In genomic region chr17:13009887-13010286, GRCm38 (mm10) we compare ENCODE assay signal across 9 mouse cellular contexts. TPM values are rescaled to one million over a fixed set of nuclear protein-coding genes. Genes with fewer than 3 reads are reported as not detected.
A peak's percentile ranks its signal among the peaks of the same experiment; 100 is the strongest.
DNase-seq lines count a peak whose midpoint lies in the region; ATAC-seq lines count a peak whose summit lies in the region.
"Had no signal": no experiment of that assay in that cellular context is flagged by ENCODE, and none has a peak within 500 bp of the region (broad histone marks: within the 10 kb centered on the region; RNA-seq: fewer than 3 reads in every experiment).

No protein-coding gene starts in this region.

- H3K4me2 ChIP-seq in forebrain, embryonic 14.5 days (ENCODE audit: low read length) = no peak overlapping the region
- no peak overlapping the region for H3K4me2 ChIP-seq in forebrain, embryonic 15.5 days (replicated peaks)
- H3K4me2 ChIP-seq in liver, embryonic 12.5 days = no peak overlapping the region

- H3K9me3 ChIP-seq in forebrain, embryonic 14.5 days (replicated peaks; ENCODE audit: control insufficient read depth, low read length) = no peaks in the 10 kb centered on the region
- H3K9me3 ChIP-seq in forebrain, embryonic 15.5 days = no peaks in the 10 kb centered on the region
- no peaks in the 10 kb centered on the region for H3K9me3 ChIP-seq in liver, embryonic 12.5 days (replicated peaks)

- H3K27ac ChIP-seq in forebrain, embryonic 14.5 days (ENCODE audit: low read depth, low read length) = no peak overlapping the region
- no peak overlapping the region for H3K27ac ChIP-seq in forebrain, embryonic 15.5 days (replicated peaks)
- no peak overlapping the region for H3K27ac ChIP-seq in liver, embryonic 12.5 days

- H3K27me3 ChIP-seq in forebrain, embryonic 14.5 days (replicated peaks; ENCODE audit: control insufficient read depth, insufficient read depth, low read length) = no peaks in the 10 kb centered on the region
- no peaks in the 10 kb centered on the region for H3K27me3 ChIP-seq in forebrain, embryonic 15.5 days
- H3K27me3 ChIP-seq in liver, embryonic 12.5 days (replicated peaks) = no peaks in the 10 kb centered on the region

- peaks cover 6% of the 10 kb centered on the region for H3K4me1 ChIP-seq in forebrain, embryonic 14.5 days (ENCODE audit: control insufficient read depth, insufficient read depth, low read length)
- H3K4me1 ChIP-seq in forebrain, embryonic 15.5 days = peaks cover 17% of the 10 kb centered on the region
- H3K4me1 ChIP-seq in liver, embryonic 12.5 days = peaks cover 33% of the 10 kb centered on the region

- DNase-seq in forebrain, embryonic 14.5 days (ENCODE audit: low spot score) = peak; percentile 88
- DNase-seq in liver = peak; percentile 28
- peak; percentile 38 for DNase-seq in T-cell, adult 2 months (ENCODE audit: low spot score)
- peak; percentile 52 to 61 for DNase-seq in heart, adult 9 months (ENCODE audit: low spot score in 2 of 2)
- no peak for DNase-seq in right cerebral cortex, postnatal 36 days (ENCODE audit: low spot score in 2 of 2)

- no peak for ATAC-seq in forebrain, embryonic 14.5 days
- no peak for ATAC-seq in forebrain, embryonic 15.5 days (replicated peaks)
- ATAC-seq in liver, embryonic 12.5 days = no peak
- peak; percentile 48 for ATAC-seq in megakaryocyte-erythroid progenitor cell, adult 5-6 weeks (replicated peaks; ENCODE audit: low FRiP score, low TSS enrichment, poor library complexity, severe bottlenecking)

- 34% methylated on average over 3 of the region's 3 CpGs for WGBS in forebrain, embryonic 14.5 days
- WGBS in forebrain, embryonic 15.5 days = 37% methylated on average over 3 of the region's 3 CpGs
- 28% methylated on average over 3 of the region's 3 CpGs for WGBS in liver, embryonic 12.5 days (ENCODE audit: insufficient replicate concordance)

- peaks cover 31% of the 10 kb centered on the region for H3K36me3 ChIP-seq in forebrain, embryonic 14.5 days (ENCODE audit: control insufficient read depth, insufficient read depth, low read length)
- peaks cover 34% of the 10 kb centered on the region for H3K36me3 ChIP-seq in forebrain, embryonic 15.5 days
- H3K36me3 ChIP-seq in liver, embryonic 12.5 days = peaks cover 45% of the 10 kb centered on the region

- H3K4me3 ChIP-seq in forebrain, embryonic 14.5 days (ENCODE audit: low read depth, low read length) = no peak overlapping the region
- no peak overlapping the region for H3K4me3 ChIP-seq in forebrain, embryonic 15.5 days
- no peak overlapping the region for H3K4me3 ChIP-seq in liver, embryonic 12.5 days

- no peak overlapping the region for H3K9ac ChIP-seq in forebrain, embryonic 14.5 days (ENCODE audit: low read length)
- no peak overlapping the region for H3K9ac ChIP-seq in forebrain, embryonic 15.5 days (replicated peaks)
- no peak overlapping the region for H3K9ac ChIP-seq in liver, embryonic 12.5 days

RNA-seq across cellular contexts. Expression of gene Sod2, which starts 3.2 kb away (rescaled TPM):
- polyA plus RNA-seq in forebrain, embryonic 14.5 days (2014; fragmentation: Nextera tagmentation; extraction: Ambion mirVana) = 147 and 155 TPM in 2 replicates
- 113 and 121 TPM in 2 replicates for polyA plus RNA-seq in forebrain, embryonic 15.5 days (2015; fragmentation: Nextera tagmentation; extraction: Ambion mirVana)
- polyA plus RNA-seq in liver, embryonic 12.5 days (2016; fragmentation: Nextera tagmentation; extraction: Ambion mirVana) = 162 TPM in 2 replicates
- 86.0 and 94.0 TPM in 2 replicates for total RNA-seq in megakaryocyte-erythroid progenitor cell, adult 5-6 weeks (2014; fragmentation: Nextera tagmentation)
- total RNA-seq in megakaryocyte-erythroid progenitor cell, adult 5-6 weeks (2017) = 95.3 and 124 TPM in 2 replicates

RNA-seq across cellular contexts. Expression of gene Wtap, which starts 15.9 kb away (rescaled TPM):
- polyA plus RNA-seq in forebrain, embryonic 14.5 days (2014; fragmentation: Nextera tagmentation; extraction: Ambion mirVana) = 161 and 166 TPM in 2 replicates
- 157 and 161 TPM in 2 replicates for polyA plus RNA-seq in forebrain, embryonic 15.5 days (2015; fragmentation: Nextera tagmentation; extraction: Ambion mirVana)
- polyA plus RNA-seq in liver, embryonic 12.5 days (2016; fragmentation: Nextera tagmentation; extraction: Ambion mirVana) = 60.6 and 64.4 TPM in 2 replicates
- total RNA-seq in megakaryocyte-erythroid progenitor cell, adult 5-6 weeks (2014; fragmentation: Nextera tagmentation) = 75.6 and 80.8 TPM in 2 replicates
- 367 and 387 TPM in 2 replicates for total RNA-seq in megakaryocyte-erythroid progenitor cell, adult 5-6 weeks (2017)

RNA-seq across cellular contexts. Expression of gene Gpr31b, which starts 42.2 kb away (rescaled TPM):
- polyA plus RNA-seq in forebrain, embryonic 14.5 days (2014; fragmentation: Nextera tagmentation; extraction: Ambion mirVana) = 0.19 TPM in 1 of 2 replicates, not detected in the other
- 0.32 TPM in 1 of 2 replicates, not detected in the other for polyA plus RNA-seq in forebrain, embryonic 15.5 days (2015; fragmentation: Nextera tagmentation; extraction: Ambion mirVana)
- not detected in 2 replicates for polyA plus RNA-seq in liver, embryonic 12.5 days (2016; fragmentation: Nextera tagmentation; extraction: Ambion mirVana)
- total RNA-seq in megakaryocyte-erythroid progenitor cell, adult 5-6 weeks (2014; fragmentation: Nextera tagmentation) = not detected in 2 replicates
- not detected in 2 replicates for total RNA-seq in megakaryocyte-erythroid progenitor cell, adult 5-6 weeks (2017)
- total RNA-seq: left cerebral cortex, postnatal 25 days had no signal

RNA-seq across cellular contexts. Expression of gene Acat2, which starts 49.3 kb away (rescaled TPM):
- polyA plus RNA-seq in forebrain, embryonic 14.5 days (2014; fragmentation: Nextera tagmentation; extraction: Ambion mirVana) = 211 and 216 TPM in 2 replicates
- 323 TPM in 2 replicates for polyA plus RNA-seq in forebrain, embryonic 15.5 days (2015; fragmentation: Nextera tagmentation; extraction: Ambion mirVana)
- 99.2 and 103 TPM in 2 replicates for polyA plus RNA-seq in liver, embryonic 12.5 days (2016; fragmentation: Nextera tagmentation; extraction: Ambion mirVana)
- total RNA-seq in megakaryocyte-erythroid progenitor cell, adult 5-6 weeks (2014; fragmentation: Nextera tagmentation) = 14.9 and 28.9 TPM in 2 replicates
- total RNA-seq in megakaryocyte-erythroid progenitor cell, adult 5-6 weeks (2017) = 19.2 and 20.2 TPM in 2 replicates

RNA-seq across cellular contexts. Expression of gene Tcp10b, which starts 51.0 kb away (rescaled TPM):
- 0.08 and 0.12 TPM in 2 replicates for polyA plus RNA-seq in forebrain, embryonic 14.5 days (2014; fragmentation: Nextera tagmentation; extraction: Ambion mirVana)
- 0.08 TPM in 1 of 2 replicates, not detected in the other for polyA plus RNA-seq in forebrain, embryonic 15.5 days (2015; fragmentation: Nextera tagmentation; extraction: Ambion mirVana)
- 0.10 TPM in 1 of 2 replicates, not detected in the other for polyA plus RNA-seq in liver, embryonic 12.5 days (2016; fragmentation: Nextera tagmentation; extraction: Ambion mirVana)
- total RNA-seq in megakaryocyte-erythroid progenitor cell, adult 5-6 weeks (2014; fragmentation: Nextera tagmentation) = not detected in 2 replicates
- total RNA-seq in megakaryocyte-erythroid progenitor cell, adult 5-6 weeks (2017) = 0.23 TPM in 1 of 2 replicates, not detected in the other

Comparison
In these comparisons a context has a peak if more than half of its experiments do, and no peak if none do; other contexts are left out.
1. DNase-seq: peak in forebrain, embryonic 14.5 days (single experiment), liver (single experiment), T-cell, adult 2 months (single experiment) and heart, adult 9 months (2 of 2); none in right cerebral cortex, postnatal 36 days (0 of 2).